Mouse (Mus musculus) liver, embryonic 14.5 days (tissue): Measurements from ENCODE around the gene Tgfbr3. TPM values are rescaled to one million over a fixed set of nuclear protein-coding genes. Genes with fewer than 3 reads are reported as not detected.

Experiments
- ATAC-seq: fragments of 200-750 bp; cut with Nextera tagmentation; 2 replicates; pipeline ENCODE4 v1.8.0; 2017; ENCODE audit warnings: moderate number of reproducible peaks, mild to moderate bottlenecking, moderate library complexity; ENCODE audit not compliant: insufficient read depth
- DNase-seq, 3 experiments: peaks; one replicate each; pipeline ENCODE4 v3.0.0-alpha.2; 2012 to 2013; ENCODE audit warnings: low read depth in 3 of 3, low spot score in 3 of 3
- H3K27ac ChIP-seq: fragments of 300-500 bp; sonication (generic); 2 replicates; pipeline ENCODE4 v1.5.1; 2014; ENCODE audit warnings: moderate library complexity, mild to moderate bottlenecking, control low read depth, inconsistent platforms
- H3K27me3 ChIP-seq: fragments of 300-500 bp; sonication (generic); 2 replicates; pipeline ENCODE4 v1.6.1; 2014; ENCODE audit warnings: mild to moderate bottlenecking, low read length, moderate library complexity; ENCODE audit not compliant: control insufficient read depth, insufficient read depth
- H3K36me3 ChIP-seq: fragments of 300-500 bp; sonication (generic); replicated peaks from 2 replicates; pipeline ENCODE4 v1.6.1; 2014; ENCODE audit warnings: low read depth; ENCODE audit not compliant: control insufficient read depth, insufficient read depth
- H3K4me1 ChIP-seq, 2 experiments: fragments of 200-500 bp in 1 of 2; fragments of 300-500 bp in 1 of 2; sonication (generic) in 1 of 2; replicated peaks; 2 replicates each; pipeline ENCODE4 v1.6.1; 2012 to 2014; ENCODE audit warnings: antibody characterized with exemption in 1 of 2, inconsistent platforms in 1 of 2, low read length in 1 of 2; ENCODE audit not compliant: control insufficient read depth in 2 of 2, insufficient read depth in 2 of 2
- H3K4me2 ChIP-seq: fragments of 300-500 bp; sonication (generic); 2 replicates; pipeline ENCODE4 v1.6.1; 2014; ENCODE audit warnings: low read depth, mild to moderate bottlenecking, control low read depth, moderate library complexity
- H3K4me3 ChIP-seq, 2 experiments: fragments of 200-500 bp in 1 of 2; fragments of 300-500 bp in 1 of 2; sonication (generic) in 1 of 2; 2 replicates each; pipeline ENCODE4 v1.5.1; 2012 to 2014; ENCODE audit warnings: low read depth in 2 of 2, low read length in 2 of 2, mild to moderate bottlenecking in 2 of 2, control low read depth in 1 of 2, inconsistent platforms in 1 of 2, moderate library complexity in 1 of 2; ENCODE audit not compliant: insufficient read depth in 1 of 2
- H3K9ac ChIP-seq: fragments of 300-500 bp; sonication (generic); replicated peaks from 2 replicates; pipeline ENCODE4 v1.6.1; 2014; ENCODE audit warnings: mild to moderate bottlenecking, control low read depth, moderate library complexity
- H3K9me3 ChIP-seq: fragments of 300-500 bp; sonication (generic); 2 replicates; pipeline ENCODE4 v1.6.1; 2016; ENCODE audit warnings: low read length, mixed read lengths; ENCODE audit not compliant: control insufficient read depth
- CTCF ChIP-seq: IDR thresholded peaks from 2 replicates; pipeline ENCODE4 v1.5.1; 2016; ENCODE audit warnings: antibody characterized with exemption, low read depth, control low read depth
- EP300 ChIP-seq: IDR thresholded peaks from 2 replicates; pipeline ENCODE4 v1.6.1; 2016; ENCODE audit warnings: antibody characterized with exemption, low read depth
- WGBS: fragments of 180-500 bp; shearing (Covaris S2); extraction: QIAGEN DNeasy Blood & Tissue Kit; methylation state at CpG from one replicate; pipeline ENCODE4 v1.1.7; 2014; ENCODE audit not compliant: insufficient replicate concordance; 5-methylcytosine and 5-hydroxymethylcytosine counted together
- polyA plus RNA-seq, 2 experiments: library from polyadenylated mRNA; depleted of rRNA in 1 of 2; stranded (reverse) in 1 of 2; unstranded in 1 of 2; fragments of >200 nt; fragmentation: Nextera tagmentation in 1 of 2; extraction: Ambion mirVana in 1 of 2; gene quantifications; 2 replicates each; pipeline versions ENCODE4 v1.2.1 to v1.2.3; 2012 to 2014

The Tgfbr3 gene
- polyA plus RNA-seq, 2 experiments, result 4.3 to 7.5 TPM

DNA sequence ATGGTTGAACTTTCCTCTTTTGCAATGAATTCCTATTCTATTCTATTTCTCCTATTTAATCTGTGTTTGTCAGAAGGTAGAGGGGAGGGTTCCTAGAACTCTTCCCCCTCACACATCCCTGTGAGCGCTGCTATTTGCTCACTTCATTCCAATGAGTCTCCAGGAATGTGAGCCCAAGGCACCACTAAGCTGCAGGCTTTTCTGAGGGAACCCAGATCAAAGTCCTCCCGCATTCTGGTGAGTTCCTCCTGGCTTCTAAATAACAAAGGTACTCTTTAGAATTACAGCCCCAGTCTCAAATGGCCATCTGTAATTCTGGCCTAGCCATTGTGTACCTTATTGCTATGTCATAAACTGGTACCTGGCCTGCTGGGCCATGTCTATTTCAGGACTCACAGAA, 72.3 kb downstream of the Tgfbr3 start:
- Histone ChIP-seq H3K4me3 (no peak overlapping the region), H3K4me2 (no peak overlapping the region), H3K27ac (no peak overlapping the region), H3K36me3 (no peaks in the 10 kb centered on the region), H3K27me3 (no peaks in the 10 kb centered on the region), H3K9me3 (no peaks in the 10 kb centered on the region), H3K4me1 (peaks cover 15 to 27% of the 10 kb centered on the region in 2 experiments), H3K9ac (no peak overlapping the region)
- ATAC-seq, result no peak
- DNase-seq, result no peak
- 84% methylated on average over 2 of the region's 2 CpGs for WGBS
- TF ChIP-seq CTCF (no peak), EP300 (no peak)

DNA sequence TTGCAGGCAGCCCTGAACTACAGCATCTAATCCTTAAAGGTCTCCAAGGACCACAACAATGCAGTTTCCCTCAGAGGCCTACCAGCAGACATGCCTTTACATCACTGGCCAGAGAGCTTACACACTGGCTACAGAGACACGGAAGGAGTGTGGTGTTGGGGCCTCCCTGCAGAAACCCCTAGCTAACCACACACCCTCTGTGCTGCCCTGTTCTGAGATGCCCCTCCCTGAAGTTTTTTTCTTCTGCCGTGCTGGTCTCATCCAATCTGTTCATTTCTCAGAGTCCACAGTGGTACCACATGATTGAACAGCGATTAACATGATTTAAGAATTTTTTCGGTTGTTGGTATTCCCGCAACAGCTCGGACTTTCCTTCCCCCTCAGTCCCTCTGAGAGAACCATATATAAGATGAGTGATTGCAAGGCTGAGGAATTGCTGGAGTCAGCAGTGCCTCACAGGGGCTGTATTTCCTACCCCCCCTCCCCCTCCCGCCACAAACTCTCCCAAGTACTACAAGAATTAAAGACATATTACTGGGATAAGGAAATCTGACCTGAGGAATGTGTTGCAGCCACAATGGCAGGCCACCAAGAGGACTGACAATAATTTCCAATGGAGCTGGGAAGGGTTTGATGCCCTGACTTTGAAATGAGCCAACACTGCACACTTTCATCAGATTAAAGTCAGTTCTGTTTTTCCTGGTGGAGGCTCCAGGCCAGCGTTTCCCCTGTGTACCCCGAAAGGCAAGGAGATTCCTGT, 75.9 kb downstream of the Tgfbr3 start:
- H3K4me1 ChIP-seq, result peaks cover 7 to 17% of the 10 kb centered on the region in 2 experiments
- H3K4me2 ChIP-seq, result no peak overlapping the region
- H3K27ac ChIP-seq, result no peak overlapping the region
- DNase-seq (no peak), ATAC-seq (no peak)
- H3K9me3 ChIP-seq, result no peaks in the 10 kb centered on the region
- 62% methylated on average over 9 of the region's 9 CpGs for WGBS
- H3K36me3 ChIP-seq, result no peaks in the 10 kb centered on the region
- no peak overlapping the region for H3K4me3 ChIP-seq
- no peak for TF ChIP-seq CTCF
- no peak for TF ChIP-seq EP300
- H3K27me3 ChIP-seq, result no peaks in the 10 kb centered on the region
- no peak overlapping the region for H3K9ac ChIP-seq

DNA sequence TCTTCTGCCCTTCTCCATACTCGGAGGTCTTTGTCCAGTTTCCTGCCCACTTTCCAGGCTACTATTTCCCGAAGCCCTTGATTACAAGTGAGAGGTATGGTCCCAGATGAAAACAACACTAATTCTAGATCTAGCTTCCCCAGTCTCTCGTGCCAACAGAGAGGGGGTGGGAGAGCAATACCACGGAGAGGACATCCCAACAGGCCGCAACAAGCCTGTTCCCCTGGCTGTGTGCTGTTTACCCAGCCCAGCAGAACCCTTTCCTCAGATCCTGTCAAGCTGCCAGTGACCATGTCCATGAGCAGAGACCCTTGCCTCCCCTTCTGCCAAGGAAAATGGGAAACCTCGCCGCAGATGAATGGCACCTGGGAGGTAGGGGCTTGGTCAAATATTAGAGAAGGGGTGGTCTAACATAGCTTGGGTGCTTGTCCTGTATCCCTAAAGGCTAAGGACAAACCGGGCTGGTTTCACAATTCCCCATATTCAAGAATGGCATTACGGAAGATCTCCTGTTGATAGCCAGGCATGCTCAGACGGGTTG, 77.5 kb downstream of the Tgfbr3 start:
- H3K4me3 ChIP-seq, result no peak overlapping the region
- TF ChIP-seq CTCF, result no peak
- no peak for TF ChIP-seq EP300
- ATAC-seq, result no peak
- H3K27me3 ChIP-seq, result no peaks in the 10 kb centered on the region
- no peak overlapping the region for H3K9ac ChIP-seq
- H3K36me3 ChIP-seq, result no peaks in the 10 kb centered on the region
- DNase-seq, result no peak
- no peak overlapping the region for H3K27ac ChIP-seq
- 79% methylated on average over 10 of the region's 10 CpGs for WGBS
- H3K4me2 ChIP-seq, result no peak overlapping the region
- no peaks in the 10 kb centered on the region for H3K9me3 ChIP-seq
- peaks cover 0 to 17% of the 10 kb centered on the region in 2 experiments; a peak in 3 of 4 replicates for H3K4me1 ChIP-seq

DNA sequence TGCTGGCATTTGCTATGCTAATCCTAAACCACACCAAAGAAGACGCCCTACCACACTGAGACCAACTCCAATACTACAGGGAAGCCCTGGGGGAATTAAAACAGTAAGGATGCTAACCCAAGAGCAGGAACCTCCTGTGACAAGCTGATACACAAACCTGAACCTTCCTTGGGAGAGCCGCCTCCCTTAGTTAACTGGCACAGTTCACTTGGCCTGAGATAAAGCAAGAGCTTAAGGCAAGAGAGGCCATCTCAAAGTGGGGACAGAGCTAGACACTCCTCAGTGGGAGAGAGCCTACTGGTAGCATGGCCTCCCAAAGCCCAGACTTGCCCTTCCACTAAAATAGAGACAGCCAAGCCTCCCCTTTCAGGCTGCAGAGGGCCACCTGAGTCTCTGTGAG, 79.4 kb downstream of the Tgfbr3 start:
- Histone ChIP-seq H3K27me3 (no peaks in the 10 kb centered on the region), H3K36me3 (no peaks in the 10 kb centered on the region), H3K27ac (no peak overlapping the region), H3K4me2 (no peak overlapping the region), H3K9me3 (no peaks in the 10 kb centered on the region), H3K9ac (no peak overlapping the region), H3K4me3 (no peak overlapping the region), H3K4me1 (peaks cover 0 to 17% of the 10 kb centered on the region in 2 experiments; a peak in 3 of 4 replicates)
- DNase-seq (no peak), ATAC-seq (peak; percentile 49; the same call in 1 of the 2 replicates)
- TF ChIP-seq CTCF (no peak), EP300 (no peak)
- WGBS, result 34% methylated on average over 2 of the region's 2 CpGs

DNA sequence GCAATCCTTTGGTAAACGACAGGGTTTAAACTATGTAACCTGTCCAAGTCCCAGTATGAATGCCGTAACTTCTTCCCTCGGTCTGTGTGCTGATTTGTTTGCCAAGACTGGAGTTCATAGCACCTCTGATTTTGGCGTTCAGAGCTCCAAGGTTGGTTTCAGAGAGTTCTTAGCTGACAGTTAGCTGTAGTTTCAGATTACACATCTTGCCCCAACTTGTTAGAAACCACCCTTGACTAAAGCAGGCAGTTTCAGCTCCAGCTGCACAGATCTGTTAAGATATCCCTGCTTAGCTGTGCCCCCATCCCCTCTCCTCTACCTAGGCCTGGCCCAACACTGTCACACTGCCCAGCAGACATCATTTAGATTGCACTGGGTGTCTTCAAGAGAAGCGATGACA, 81.5 kb downstream of the Tgfbr3 start:
- H3K9me3 ChIP-seq, result no peaks in the 10 kb centered on the region
- no peak overlapping the region for H3K9ac ChIP-seq
- DNase-seq (no peak), ATAC-seq (peak; percentile 42; the same call in 1 of the 2 replicates)
- 52% methylated on average over 5 of the region's 5 CpGs for WGBS
- no peaks in the 10 kb centered on the region for H3K36me3 ChIP-seq
- H3K27me3 ChIP-seq, result no peaks in the 10 kb centered on the region
- TF ChIP-seq CTCF, result no peak
- no peak; the same call in 1 of the 2 replicates for TF ChIP-seq EP300
- no peak overlapping the region for H3K4me3 ChIP-seq
- no peak overlapping the region for H3K27ac ChIP-seq
- no peak overlapping the region for H3K4me2 ChIP-seq
- H3K4me1 ChIP-seq, result peaks cover 0 to 23% of the 10 kb centered on the region in 2 experiments; a peak in 3 of 4 replicates
